Mouse (Mus musculus): ENCODE measurements around the gene Cd5.

DNA sequence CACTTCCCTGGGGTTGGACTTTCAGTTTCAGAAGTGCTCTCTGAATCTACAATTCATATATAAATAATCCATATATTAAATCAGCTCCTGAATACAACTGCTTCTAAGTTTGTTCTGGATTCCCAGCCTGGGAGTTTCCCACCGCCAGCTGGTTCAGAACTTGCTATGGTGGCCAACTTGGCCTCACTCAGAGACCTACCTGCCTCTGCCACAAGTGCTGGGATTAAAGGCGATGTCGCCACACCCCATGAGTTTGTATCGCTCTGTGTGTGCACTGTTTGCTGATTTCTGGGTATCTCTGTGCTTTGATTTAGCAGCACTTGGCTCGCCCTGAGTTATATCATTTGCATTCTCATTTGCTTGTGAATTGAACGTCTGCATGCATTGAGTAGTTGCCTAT lies 13.3 kb upstream of the Cd5 start:
- TF ChIP-seq POLR2A (IDR thresholded peaks at IDR 0.05; ENCODE audit: borderline replicate concordance, extremely low read depth, insufficient read depth, insufficient read length, poor library complexity, severe bottlenecking), result no peak
- no peak for TF ChIP-seq CTCF (IDR thresholded peaks at IDR 0.05; ENCODE audit: borderline replicate concordance, extremely low read depth, insufficient read depth, insufficient read length)
